Mouse (Mus musculus) heart, adult 10 weeks (tissue): Measurements from ENCODE around the gene Exo5. TPM values are rescaled to one million over a fixed set of nuclear protein-coding genes. Genes with fewer than 3 reads are reported as not detected.

Experiments used
- polyA plus RNA-seq: library from polyadenylated mRNA; stranded (reverse); fragments of 350-450 nt; fragmentation: Illumina TruSeq; extraction: RNeasy Lipid Tissue Mini Kit (QIAGEN cat#74804); gene quantifications from one replicate; pipeline ENCODE4 v1.2.3, GENCODE M21; 2014; ENCODE audit warnings: low read depth, low replicate concordance

Exo5 gene
- polyA plus RNA-seq, result 3.2 TPM

DNA sequence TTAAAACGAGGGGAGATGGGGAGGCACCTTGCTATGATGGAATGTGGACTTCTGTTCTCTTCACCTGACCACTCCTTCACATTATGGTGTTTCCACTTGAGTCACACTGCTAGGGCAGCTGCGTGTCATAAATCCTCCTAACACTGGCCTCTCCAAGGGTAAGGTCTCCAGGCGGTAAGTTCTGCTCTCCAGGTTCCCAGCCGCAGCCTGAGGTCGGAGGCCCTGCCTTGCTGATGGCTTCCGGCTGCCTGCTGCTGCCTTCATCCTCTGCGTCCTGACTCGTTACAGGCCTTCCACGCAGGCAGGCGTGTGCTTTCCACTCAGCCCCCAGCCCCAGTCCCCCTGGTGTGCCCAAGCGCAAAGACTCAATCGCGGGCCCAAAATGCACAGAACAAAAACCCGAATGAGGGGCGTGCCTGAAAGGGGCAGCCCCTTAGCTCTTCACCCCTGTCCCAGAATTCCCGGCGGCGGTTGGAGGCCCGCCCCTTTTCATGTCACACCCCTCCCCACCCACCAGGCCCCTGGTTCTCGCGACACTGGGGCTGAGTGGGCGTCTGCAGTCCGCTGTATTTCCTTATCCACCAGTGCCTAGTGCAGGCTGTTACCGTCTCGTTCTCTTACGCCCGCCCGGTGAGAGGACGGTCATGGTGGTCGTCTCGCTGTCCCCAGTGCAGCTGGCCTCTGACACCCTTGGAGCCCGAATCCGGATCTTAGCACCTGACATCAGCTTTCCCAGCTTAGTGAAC lies at the start of gene Exo5:
Gene Exo5, minus strand, starts transcription at position 464 of the 746 bp plus-strand sequence.

DNA sequence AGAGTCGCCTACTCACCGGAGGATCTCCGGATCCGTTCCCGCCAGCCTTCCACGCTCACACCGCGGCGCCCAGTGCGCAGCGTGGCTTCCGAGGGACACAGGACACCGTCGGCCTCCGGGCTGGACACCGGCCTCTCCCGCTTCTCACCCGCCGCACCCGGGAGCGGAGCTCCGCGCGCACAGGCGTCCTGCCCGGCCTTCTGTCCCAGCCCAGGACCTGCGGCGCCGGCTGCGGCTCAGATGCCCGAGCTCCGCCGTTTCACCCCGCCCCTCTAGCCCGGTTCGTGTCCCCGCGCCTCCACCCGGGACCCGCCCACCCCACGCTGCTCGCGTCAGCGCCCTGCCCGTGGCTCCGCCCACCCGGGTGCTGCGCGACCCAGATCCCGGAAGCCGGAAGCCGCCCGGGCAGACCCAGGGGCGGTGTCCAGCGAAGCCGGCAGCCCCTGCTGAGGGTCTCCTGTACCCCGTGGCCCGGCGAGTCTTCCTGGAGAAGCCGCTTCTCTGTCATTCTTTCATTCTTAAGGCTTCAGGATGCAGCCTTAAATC lies 26.7 kb upstream of the Exo5 start, which contains the start of gene Zfp69:
Gene Zfp69, minus strand, starts transcription at position 272 of the 546 bp plus-strand sequence.

Other genes with a start within 250 kb of the Exo5 start
- gene Kcnq4, start 176.4 kb downstream of the Exo5 start, polyA plus RNA-seq, result 3.9 TPM
- 70.0 TPM for gene Nfyc, start 93.4 kb downstream of the Exo5 start, polyA plus RNA-seq
- gene Rims3, start 70.2 kb downstream of the Exo5 start, polyA plus RNA-seq, result 0.16 TPM
- gene Zfp69, start 26.7 kb upstream of the Exo5 start, polyA plus RNA-seq, result 0.86 TPM
- gene Smap2, start 92.2 kb upstream of the Exo5 start, polyA plus RNA-seq, result 33.1 TPM
- 0.24 TPM for gene Col9a2, start 114.4 kb upstream of the Exo5 start, polyA plus RNA-seq
- gene Zmpste24, start 173.2 kb upstream of the Exo5 start, polyA plus RNA-seq, result 32.3 TPM
- gene Tmco2, start 184.2 kb upstream of the Exo5 start, polyA plus RNA-seq, result not detected